Mouse (Mus musculus): ENCODE data around the gene Gkn2. TPM values are rescaled to one million over a fixed set of nuclear protein-coding genes. Genes with fewer than 3 reads are reported as not detected.

Gene Gkn2
- polyA plus RNA-seq (2014; fragmentation: Nextera tagmentation; extraction: Ambion mirVana), result not detected in 2 replicates

DNA sequence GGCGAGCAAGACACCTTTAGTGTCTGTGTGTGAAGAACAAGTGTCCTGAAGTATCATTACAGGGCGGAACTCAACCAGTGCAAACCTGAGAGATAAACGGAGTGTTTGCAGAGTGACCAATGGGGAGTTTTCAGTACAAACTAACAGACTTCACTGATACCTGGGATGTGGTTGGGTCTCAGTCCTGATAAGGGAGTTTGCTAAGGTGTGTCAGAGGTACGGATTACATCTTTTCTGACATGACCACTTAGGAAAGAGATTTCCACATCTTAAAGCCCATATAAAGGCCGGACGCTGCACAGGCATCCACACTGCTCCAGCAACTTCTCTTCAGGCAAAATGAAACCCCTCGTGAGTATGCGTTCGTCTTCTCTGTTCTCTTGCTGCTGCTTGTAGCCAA lies at the start of gene Gkn2:
TSS of gene Gkn2 (plus strand) at position 301 of the 400 bp plus-strand sequence.
- H3K9me3 ChIP-seq (ENCODE audit: control insufficient read depth, low read length), result no peaks in the 10 kb centered on the region
- no peak for ATAC-seq (ENCODE audit: low FRiP score, low TSS enrichment)
- no peaks in the 10 kb centered on the region for H3K4me1 ChIP-seq (ENCODE audit: control insufficient read depth, insufficient read depth, low read length)
- H3K9ac ChIP-seq (ENCODE audit: low read depth, low read length), result no peak within 1 kb of the TSS
- WGBS, result 88% methylated on average over 9 of the region's 9 CpGs
- H3K36me3 ChIP-seq (ENCODE audit: control insufficient read depth, insufficient read depth, low read length), result no peaks in the 10 kb centered on the region
- no peak within 1 kb of the TSS for H3K4me2 ChIP-seq (replicated peaks; ENCODE audit: low read depth, low read length)
- no peaks in the 10 kb centered on the region for H3K27me3 ChIP-seq (ENCODE audit: control insufficient read depth, insufficient read depth, low read length)
- no peak within 1 kb of the TSS for H3K27ac ChIP-seq (ENCODE audit: low read depth, low read length)
- no peak within 1 kb of the TSS for H3K4me3 ChIP-seq (ENCODE audit: low read length)

- ATAC-seq (ENCODE audit: low FRiP score, low TSS enrichment), result no peak
- Histone ChIP-seq H3K27ac (ENCODE audit: low read depth, low read length) (no peak overlapping the region), H3K4me1 (ENCODE audit: control insufficient read depth, insufficient read depth, low read length) (no peaks in the 10 kb centered on the region), H3K4me3 (ENCODE audit: low read length) (no peak overlapping the region), H3K27me3 (ENCODE audit: control insufficient read depth, insufficient read depth, low read length) (no peaks in the 10 kb centered on the region), H3K36me3 (ENCODE audit: control insufficient read depth, insufficient read depth, low read length) (no peaks in the 10 kb centered on the region), H3K9ac (ENCODE audit: low read depth, low read length) (no peak overlapping the region), H3K4me2 (replicated peaks; ENCODE audit: low read depth, low read length) (no peak overlapping the region), H3K9me3 (ENCODE audit: control insufficient read depth, low read length) (no peaks in the 10 kb centered on the region)
- WGBS, result 87% methylated on average over 2 of the region's 2 CpGs
These were observed 49.8 kb upstream of the Gkn2 start for GRCm38 (mm10) chr6:87323381-87323780.

GRCm38 (mm10) chr6:87326932-87327331 lies 46.2 kb upstream of the Gkn2 start:
- H3K27me3 ChIP-seq (ENCODE audit: control insufficient read depth, insufficient read depth, low read length), result no peaks in the 10 kb centered on the region
- no peak overlapping the region for H3K4me2 ChIP-seq (replicated peaks; ENCODE audit: low read depth, low read length)
- H3K9ac ChIP-seq (ENCODE audit: low read depth, low read length), result no peak overlapping the region
- H3K9me3 ChIP-seq (ENCODE audit: control insufficient read depth, low read length), result no peaks in the 10 kb centered on the region
- no peaks in the 10 kb centered on the region for H3K4me1 ChIP-seq (ENCODE audit: control insufficient read depth, insufficient read depth, low read length)
- no peak for ATAC-seq (ENCODE audit: low FRiP score, low TSS enrichment)
- H3K27ac ChIP-seq (ENCODE audit: low read depth, low read length), result no peak overlapping the region
- 91% methylated on average over 2 of the region's 2 CpGs for WGBS
- H3K4me3 ChIP-seq (ENCODE audit: low read length), result no peak overlapping the region
- H3K36me3 ChIP-seq (ENCODE audit: control insufficient read depth, insufficient read depth, low read length), result no peaks in the 10 kb centered on the region

DNA sequence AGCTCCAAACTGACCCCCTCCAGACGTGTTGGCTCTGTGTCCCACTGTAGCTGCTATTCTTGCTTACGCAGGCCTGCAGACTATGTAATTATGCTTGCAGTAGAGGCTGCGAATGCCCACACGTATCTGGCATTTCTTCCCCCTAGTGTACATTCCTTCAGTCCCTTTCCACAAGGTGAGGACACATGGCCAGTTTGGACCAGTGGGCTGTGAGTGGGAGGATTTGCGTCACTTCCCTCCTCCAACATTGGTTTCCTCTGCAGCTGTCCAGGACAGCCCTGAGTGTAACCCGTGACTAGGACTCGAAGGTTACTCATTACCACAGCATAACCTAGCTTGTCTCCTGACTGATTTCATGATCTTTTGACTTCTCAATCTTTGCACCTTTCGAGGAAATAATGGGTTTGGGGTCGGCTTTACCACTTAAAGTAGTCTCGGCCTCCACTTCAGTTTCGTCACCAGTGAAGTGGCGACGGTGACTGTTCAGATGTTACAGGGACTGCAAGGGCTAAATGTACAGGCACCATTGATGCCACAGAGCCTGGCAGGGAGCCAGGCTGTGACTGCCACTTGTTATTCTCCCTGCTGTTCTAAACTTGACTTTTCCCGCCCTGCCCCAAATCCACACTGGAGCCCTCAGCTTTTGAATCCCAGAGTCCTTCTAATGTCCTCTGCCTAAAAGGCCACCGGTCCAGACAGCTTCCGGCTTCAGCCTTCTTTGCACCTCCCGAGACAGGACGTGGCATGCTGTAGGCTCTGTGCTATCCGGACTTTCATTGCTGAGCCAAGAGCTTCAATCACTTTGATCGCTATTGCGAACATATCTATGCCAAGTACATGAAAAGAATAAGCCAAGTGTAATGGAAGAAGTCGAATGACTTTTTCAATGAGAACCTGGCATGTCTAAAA lies 44.6 kb upstream of the Gkn2 start:
- ATAC-seq (ENCODE audit: low FRiP score, low TSS enrichment), result no peak
- H3K9ac ChIP-seq (ENCODE audit: low read depth, low read length), result no peak overlapping the region
- H3K4me2 ChIP-seq (replicated peaks; ENCODE audit: low read depth, low read length), result no peak overlapping the region
- no peaks in the 10 kb centered on the region for H3K27me3 ChIP-seq (ENCODE audit: control insufficient read depth, insufficient read depth, low read length)
- 74% methylated on average over 22 of the region's 22 CpGs for WGBS
- H3K27ac ChIP-seq (ENCODE audit: low read depth, low read length), result no peak overlapping the region
- H3K4me1 ChIP-seq (ENCODE audit: control insufficient read depth, insufficient read depth, low read length), result peaks cover 4% of the 10 kb centered on the region; the same call in 1 of the 2 replicates
- H3K9me3 ChIP-seq (ENCODE audit: control insufficient read depth, low read length), result no peaks in the 10 kb centered on the region
- H3K36me3 ChIP-seq (ENCODE audit: control insufficient read depth, insufficient read depth, low read length), result no peaks in the 10 kb centered on the region
- no peak overlapping the region for H3K4me3 ChIP-seq (ENCODE audit: low read length)

DNA sequence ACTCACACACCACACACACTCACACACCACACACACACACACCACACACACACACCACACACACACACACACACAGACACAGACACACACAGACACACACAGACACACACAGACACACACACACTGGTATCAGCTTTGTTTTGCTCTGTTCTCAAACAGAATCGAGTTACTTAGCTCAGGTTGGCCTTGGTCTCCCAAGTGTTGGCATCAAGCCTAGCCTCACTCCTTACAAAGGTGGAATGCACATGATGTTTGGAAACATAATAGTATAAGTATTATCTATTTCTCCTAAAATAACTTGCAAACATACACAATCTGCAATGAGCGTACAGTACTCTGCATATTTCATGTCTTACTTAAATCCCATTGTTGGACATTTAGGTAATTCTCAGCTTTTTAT lies 40.8 kb upstream of the Gkn2 start:
- H3K9me3 ChIP-seq (ENCODE audit: control insufficient read depth, low read length), result no peaks in the 10 kb centered on the region
- no peak overlapping the region for H3K9ac ChIP-seq (ENCODE audit: low read depth, low read length)
- H3K36me3 ChIP-seq (ENCODE audit: control insufficient read depth, insufficient read depth, low read length), result no peaks in the 10 kb centered on the region
- ATAC-seq (ENCODE audit: low FRiP score, low TSS enrichment), result no peak
- no peaks in the 10 kb centered on the region for H3K27me3 ChIP-seq (ENCODE audit: control insufficient read depth, insufficient read depth, low read length)
- no peak overlapping the region for H3K4me2 ChIP-seq (replicated peaks; ENCODE audit: low read depth, low read length)
- H3K27ac ChIP-seq (ENCODE audit: low read depth, low read length), result no peak overlapping the region
- H3K4me1 ChIP-seq (ENCODE audit: control insufficient read depth, insufficient read depth, low read length), result peaks cover 8% of the 10 kb centered on the region; the same call in 1 of the 2 replicates
- H3K4me3 ChIP-seq (ENCODE audit: low read length), result no peak overlapping the region
- 76% methylated on average over 2 of the region's 2 CpGs for WGBS

- H3K27ac ChIP-seq (ENCODE audit: low read depth, low read length), result no peak overlapping the region; the same call in 1 of the 2 replicates
These were observed 38.6 kb upstream of the Gkn2 start for GRCm38 (mm10) chr6:87334361-87335090.

GRCm38 (mm10) chr6:87335091-87335934 lies 37.8 kb upstream of the Gkn2 start, which contains the start of gene Antxr1:
Antxr1 (minus strand) TSS chr6:87335821.
- Histone ChIP-seq H3K9ac (ENCODE audit: low read depth, low read length) (peak within 1 kb of the TSS; percentile 77), H3K4me3 (ENCODE audit: low read length) (peak within 1 kb of the TSS; percentile 54), H3K9me3 (ENCODE audit: control insufficient read depth, low read length) (no peaks in the 10 kb centered on the region), H3K27ac (ENCODE audit: low read depth, low read length) (peak within 1 kb of the TSS; percentile 40), H3K27me3 (ENCODE audit: control insufficient read depth, insufficient read depth, low read length) (no peaks in the 10 kb centered on the region), H3K4me2 (replicated peaks; ENCODE audit: low read depth, low read length) (peak within 1 kb of the TSS; percentile 60), H3K36me3 (ENCODE audit: control insufficient read depth, insufficient read depth, low read length) (no peaks in the 10 kb centered on the region), H3K4me1 (ENCODE audit: control insufficient read depth, insufficient read depth, low read length) (peaks cover 8% of the 10 kb centered on the region; the same call in 1 of the 2 replicates)
- peak; percentile 73 for ATAC-seq (ENCODE audit: low FRiP score, low TSS enrichment)
- WGBS, result under 1% methylated on average over 54 of the region's 54 CpGs

More at GRCm38 (mm10) chr6:87334361-87335090, 38.6 kb upstream of the Gkn2 start:
- Histone ChIP-seq H3K9me3 (ENCODE audit: control insufficient read depth, low read length) (no peaks in the 10 kb centered on the region), H3K4me1 (ENCODE audit: control insufficient read depth, insufficient read depth, low read length) (peaks cover 8% of the 10 kb centered on the region; the same call in 1 of the 2 replicates), H3K4me2 (replicated peaks; ENCODE audit: low read depth, low read length) (peak overlapping the region; percentile 60), H3K4me3 (ENCODE audit: low read length) (peak overlapping the region; percentile 54), H3K9ac (ENCODE audit: low read depth, low read length) (peak overlapping the region; percentile 77; the same call in 1 of the 2 replicates), H3K27me3 (ENCODE audit: control insufficient read depth, insufficient read depth, low read length) (no peaks in the 10 kb centered on the region), H3K36me3 (ENCODE audit: control insufficient read depth, insufficient read depth, low read length) (no peaks in the 10 kb centered on the region)
- ATAC-seq (ENCODE audit: low FRiP score, low TSS enrichment), result no peak
- WGBS, result 6% methylated on average over 11 of the region's 11 CpGs

DNA sequence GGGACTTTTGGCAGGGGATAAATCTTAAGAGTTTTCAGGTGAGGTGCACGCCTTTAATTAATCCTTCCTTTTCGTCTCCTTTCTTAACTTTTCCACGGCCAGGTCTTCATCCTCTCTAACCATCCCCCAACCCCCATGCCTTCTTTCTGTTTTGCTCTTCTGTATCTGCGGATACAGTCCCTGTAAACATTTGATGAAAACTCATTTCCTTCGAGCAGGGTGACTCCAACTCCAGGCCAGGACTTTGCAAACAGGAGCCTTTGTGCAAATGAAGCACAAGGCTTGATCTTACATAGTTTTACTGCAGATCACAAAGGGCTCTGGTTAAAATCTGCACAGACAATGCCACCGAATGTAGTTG lies 37.2 kb upstream of the Gkn2 start:
- H3K27me3 ChIP-seq (ENCODE audit: control insufficient read depth, insufficient read depth, low read length), result no peaks in the 10 kb centered on the region
- H3K4me1 ChIP-seq (ENCODE audit: control insufficient read depth, insufficient read depth, low read length), result peaks cover 8% of the 10 kb centered on the region; the same call in 1 of the 2 replicates
- no peaks in the 10 kb centered on the region for H3K9me3 ChIP-seq (ENCODE audit: control insufficient read depth, low read length)
- no peak overlapping the region for H3K9ac ChIP-seq (ENCODE audit: low read depth, low read length)
- no peak for ATAC-seq (ENCODE audit: low FRiP score, low TSS enrichment)
- no peak overlapping the region for H3K27ac ChIP-seq (ENCODE audit: low read depth, low read length)
- no peaks in the 10 kb centered on the region for H3K36me3 ChIP-seq (ENCODE audit: control insufficient read depth, insufficient read depth, low read length)
- 34% methylated on average over 6 of the region's 6 CpGs for WGBS
- H3K4me3 ChIP-seq (ENCODE audit: low read length), result no peak overlapping the region; the same call in 1 of the 2 replicates
- H3K4me2 ChIP-seq (replicated peaks; ENCODE audit: low read depth, low read length), result no peak overlapping the region; the same call in 1 of the 2 replicates
